Mouse (Mus musculus) intestine, embryonic 16.5 days (tissue): ENCODE measurements around the gene Aplp1. TPM values are rescaled to one million over a fixed set of nuclear protein-coding genes. Genes with fewer than 3 reads are reported as not detected.
"Not testable (repeated sequence)": the region's sequence is repeated elsewhere in the genome, so short reads cannot be mapped to it uniquely, and the experiment has no call there.

ENCODE experiments used
- ATAC-seq: fragments of 200-750 bp; cut with Nextera tagmentation; 2 replicates; pipeline ENCODE4 v1.8.0; 2017; ENCODE audit warnings: moderate TSS enrichment, moderate library complexity
- H3K27ac ChIP-seq: fragments of 300-500 bp; sonication (generic); 2 replicates; pipeline ENCODE4 v1.5.1; 2014; ENCODE audit warnings: mild to moderate bottlenecking, low read length
- H3K27me3 ChIP-seq: fragments of 300-500 bp; sonication (generic); replicated peaks from 2 replicates; pipeline ENCODE4 v1.6.1; 2014; ENCODE audit warnings: low read length, control low read depth, mixed read lengths; ENCODE audit not compliant: control insufficient read depth, insufficient read depth
- H3K36me3 ChIP-seq: fragments of 300-500 bp; sonication (generic); 2 replicates; pipeline ENCODE4 v1.6.1; 2014; ENCODE audit warnings: low read length, control low read depth; ENCODE audit not compliant: control insufficient read depth, insufficient read depth
- H3K4me1 ChIP-seq: fragments of 300-500 bp; sonication (generic); 2 replicates; pipeline ENCODE4 v1.6.1; 2014; ENCODE audit warnings: low read length, control low read depth, mixed read lengths; ENCODE audit not compliant: control insufficient read depth, insufficient read depth
- H3K4me2 ChIP-seq: fragments of 300-500 bp; sonication (generic); 2 replicates; pipeline ENCODE4 v1.6.1; 2014; ENCODE audit warnings: low read depth, low read length, control low read depth
- H3K4me3 ChIP-seq: fragments of 300-500 bp; sonication (generic); 2 replicates; pipeline ENCODE4 v1.5.1; 2014; ENCODE audit warnings: mild to moderate bottlenecking, low read length
- H3K9ac ChIP-seq: fragments of 300-500 bp; sonication (generic); 2 replicates; pipeline ENCODE4 v1.6.1; 2014; ENCODE audit warnings: low read depth, low read length
- H3K9me3 ChIP-seq: fragments of 300-500 bp; sonication (generic); 2 replicates; pipeline ENCODE4 v1.6.1; 2016; ENCODE audit warnings: low read length, control low read depth; ENCODE audit not compliant: control insufficient read depth
- WGBS: fragments of 180-500 bp; shearing (Covaris S2); extraction: QIAGEN DNeasy Blood & Tissue Kit; methylation state at CpG from one replicate; pipeline ENCODE4 v1.1.7; 2014; 5-methylcytosine and 5-hydroxymethylcytosine counted together
- polyA plus RNA-seq: library from polyadenylated mRNA; unstranded; fragments of >200 nt; fragmentation: Nextera tagmentation; extraction: Ambion mirVana; gene quantifications from 2 replicates; pipeline ENCODE4 v1.2.1, GENCODE M21; 2015

Gene Aplp1
- 32.4 and 33.3 TPM in 2 replicates for polyA plus RNA-seq

DNA sequence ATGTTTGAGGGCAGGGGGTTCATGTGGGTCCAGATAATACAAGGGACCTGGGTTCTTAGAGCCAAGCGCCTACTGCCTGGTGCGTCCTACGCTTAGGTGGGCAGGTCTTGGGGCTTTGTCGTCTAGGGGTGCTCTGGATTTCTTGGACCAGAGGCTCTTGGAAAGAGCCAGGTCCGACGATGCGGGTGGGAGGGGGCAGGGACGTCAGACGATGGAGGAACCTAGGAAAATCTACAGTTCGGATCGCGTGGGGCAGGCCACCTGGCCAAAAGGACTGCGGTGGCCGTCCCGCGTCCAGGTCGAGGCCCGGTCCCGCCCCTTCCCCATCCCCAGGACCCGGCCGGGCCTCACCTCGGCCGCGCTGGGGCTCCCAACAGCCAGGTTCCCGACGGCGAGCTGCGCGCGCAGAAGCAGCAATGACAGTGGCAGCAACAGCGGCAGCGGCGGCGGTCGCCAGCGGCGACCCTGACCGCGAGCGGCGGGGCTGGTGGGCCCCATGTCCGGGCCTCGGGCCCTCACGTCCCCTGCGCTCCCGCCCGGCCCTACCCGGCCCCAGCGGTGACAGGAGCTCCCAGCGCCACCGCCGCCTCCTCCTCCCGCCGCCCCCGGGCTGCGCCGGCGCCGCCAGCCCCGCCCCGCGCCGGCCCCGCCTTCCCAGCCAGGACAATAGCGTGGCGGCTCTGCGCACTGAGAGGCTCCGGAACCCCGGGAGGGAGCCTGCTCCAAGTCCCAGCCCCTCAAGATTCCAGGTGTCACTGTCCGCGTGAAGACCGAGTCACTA, at the start of gene Aplp1:
Gene Aplp1, minus strand, starts transcription at position 565 of the 781 bp plus-strand sequence.
- Histone ChIP-seq H3K9ac (peak within 1 kb of the TSS; percentile 72), H3K36me3 (no peaks in the 10 kb centered on the region), H3K9me3 (no peaks in the 10 kb centered on the region), H3K4me1 (peaks cover 15% of the 10 kb centered on the region), H3K4me3 (peak within 1 kb of the TSS; percentile 66), H3K27ac (0 out of 2 replicates have a peak within 1 kb of the TSS, but pooled peaks have one; percentile 19), H3K27me3 (peaks cover 5% of the 10 kb centered on the region; the same call in 1 of the 2 replicates), H3K4me2 (peak within 1 kb of the TSS; percentile 93)
- WGBS = under 1% methylated on average over 56 of the region's 72 CpGs
- peak; percentile 81 for ATAC-seq

GRCm38 (mm10) chr7:30493401-30493931, 48.1 kb upstream of the Aplp1 start, which contains the start of gene Prodh2:
Gene Prodh2, plus strand, starts transcription at chr7:30493622.
- Histone ChIP-seq H3K36me3 (no peaks in the 10 kb centered on the region), H3K4me2 (peak within 1 kb of the TSS; percentile 27), H3K4me3 (peak within 1 kb of the TSS; percentile 28), H3K4me1 (peaks cover 3% of the 10 kb centered on the region; the same call in 1 of the 2 replicates), H3K27me3 (no peaks in the 10 kb centered on the region), H3K9me3 (no peaks in the 10 kb centered on the region), H3K27ac (no peak within 1 kb of the TSS), H3K9ac (peak within 1 kb of the TSS; percentile 30; the same call in 1 of the 2 replicates)
- WGBS = 35% methylated on average over 11 of the region's 11 CpGs
- ATAC-seq = peak; percentile 85

GRCm38 (mm10) chr7:30492765-30493164, 47.4 kb upstream of the Aplp1 start:
- Histone ChIP-seq H3K27ac (no peak overlapping the region), H3K27me3 (no peaks in the 10 kb centered on the region), H3K9me3 (no peaks in the 10 kb centered on the region), H3K4me1 (peaks cover 3% of the 10 kb centered on the region; the same call in 1 of the 2 replicates), H3K4me2 (peak overlapping the region; percentile 27; the same call in 1 of the 2 replicates), H3K36me3 (no peaks in the 10 kb centered on the region), H3K9ac (no peak overlapping the region), H3K4me3 (no peak overlapping the region)
- ATAC-seq = 0 out of 2 replicates have a peak, but pooled peaks have one; percentile 30
- 23% methylated on average over 4 of the region's 4 CpGs for WGBS

- 15% methylated on average over 6 of the region's 6 CpGs for WGBS
- Histone ChIP-seq H3K36me3 (no peaks in the 10 kb centered on the region), H3K9me3 (no peaks in the 10 kb centered on the region), H3K9ac (no peak overlapping the region), H3K4me1 (peaks cover 3% of the 10 kb centered on the region; the same call in 1 of the 2 replicates), H3K27me3 (no peaks in the 10 kb centered on the region), H3K4me2 (no peak overlapping the region), H3K27ac (no peak overlapping the region), H3K4me3 (no peak overlapping the region)
- no peak for ATAC-seq
Observed at GRCm38 (mm10) chr7:30490957-30491307, 45.6 kb upstream of the Aplp1 start.

DNA sequence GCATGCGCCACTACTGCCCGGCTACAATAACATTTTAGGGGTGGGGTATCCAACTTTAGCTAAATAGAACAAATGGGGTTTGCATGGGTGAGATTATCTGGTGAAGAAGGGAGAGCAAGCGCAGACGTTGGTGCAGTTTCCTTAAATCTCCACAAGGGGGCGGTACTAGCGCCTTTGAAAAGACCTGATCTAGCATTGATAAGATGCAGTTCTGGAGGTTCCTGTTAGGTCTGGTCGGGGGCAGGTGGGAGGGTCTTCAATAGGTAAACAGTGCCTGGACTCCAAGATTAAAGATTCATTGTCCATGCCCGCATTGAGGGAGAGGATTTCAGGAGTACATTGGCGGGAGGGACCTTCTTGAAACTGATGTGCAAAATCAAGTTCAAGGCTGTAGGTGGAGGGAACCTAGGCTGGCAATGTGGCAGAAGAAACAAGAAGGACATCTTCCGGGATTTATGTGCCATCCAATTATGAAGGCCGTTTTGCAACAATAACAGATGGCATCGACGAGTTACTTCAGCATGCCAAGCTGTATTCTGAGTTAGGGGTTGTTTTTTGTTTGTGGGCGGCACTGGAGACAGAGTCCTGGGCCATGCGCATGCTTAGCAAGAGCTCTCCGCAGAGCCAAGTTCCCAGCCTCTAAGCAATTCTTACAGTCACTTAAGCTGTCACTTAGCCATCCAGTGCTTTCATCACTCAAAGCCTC, 45.1 kb upstream of the Aplp1 start:
- peaks cover 3% of the 10 kb centered on the region; the same call in 1 of the 2 replicates for H3K4me1 ChIP-seq
- H3K9me3 ChIP-seq = no peaks in the 10 kb centered on the region
- no peaks in the 10 kb centered on the region for H3K36me3 ChIP-seq
- ATAC-seq = no peak
- WGBS = 32% methylated on average over 16 of the region's 16 CpGs
- no peak overlapping the region for H3K27ac ChIP-seq
- H3K9ac ChIP-seq = no peak overlapping the region
- no peaks in the 10 kb centered on the region for H3K27me3 ChIP-seq
- no peak overlapping the region for H3K4me2 ChIP-seq
- H3K4me3 ChIP-seq = no peak overlapping the region

- Histone ChIP-seq H3K4me1 (no peaks in the 10 kb centered on the region), H3K27ac (no peak overlapping the region), H3K4me3 (no peak overlapping the region), H3K4me2 (no peak overlapping the region), H3K36me3 (no peaks in the 10 kb centered on the region), H3K27me3 (peaks cover 4% of the 10 kb centered on the region; the same call in 1 of the 2 replicates), H3K9ac (no peak overlapping the region), H3K9me3 (no peaks in the 10 kb centered on the region)
- ATAC-seq = no peak
- WGBS = 16% methylated on average over 8 of the region's 8 CpGs
Observed at GRCm38 (mm10) chr7:30484250-30484649, 38.9 kb upstream of the Aplp1 start.

GRCm38 (mm10) chr7:30477415-30478381, 32.4 kb upstream of the Aplp1 start:
- Histone ChIP-seq H3K9ac (no peak overlapping the region), H3K9me3 (no peaks in the 10 kb centered on the region), H3K4me1 (peaks cover 8% of the 10 kb centered on the region), H3K36me3 (no peaks in the 10 kb centered on the region), H3K27me3 (peaks cover 4% of the 10 kb centered on the region; the same call in 1 of the 2 replicates), H3K27ac (no peak overlapping the region), H3K4me2 (peak overlapping the region; percentile 55), H3K4me3 (peak overlapping the region; percentile 33)
- no peak for ATAC-seq
- 7% methylated on average over 32 of the region's 32 CpGs for WGBS

- not testable (repeated sequence) for H3K9me3 ChIP-seq, H3K9ac ChIP-seq, H3K27ac ChIP-seq, H3K4me2 ChIP-seq, H3K4me1 ChIP-seq, ATAC-seq, H3K4me3 ChIP-seq, H3K27me3 ChIP-seq, H3K36me3 ChIP-seq
- 86% methylated on average over 7 of the region's 7 CpGs for WGBS
Observed at GRCm38 (mm10) chr7:30476136-30476535, 30.8 kb upstream of the Aplp1 start.
